Mouse (Mus musculus) small intestine, adult 2 months (tissue): ENCODE results near the gene Myoz1. TPM values are rescaled to one million over a fixed set of nuclear protein-coding genes. Genes with fewer than 3 reads are reported as not detected.

Experiments used
- H3K27ac ChIP-seq: fragments of 200-500 bp; 2 replicates; pipeline ENCODE4 v1.5.1; 2012; ENCODE audit warnings: low read depth, low read length, control low read depth, inconsistent platforms; ENCODE audit not compliant: insufficient read depth
- H3K27me3 ChIP-seq: fragments of 200-500 bp; 2 replicates; pipeline ENCODE4 v1.6.1; 2012; ENCODE audit warnings: mild to moderate bottlenecking, moderate library complexity, low read length, inconsistent platforms; ENCODE audit not compliant: control insufficient read depth, insufficient read depth
- H3K36me3 ChIP-seq: fragments of 200-500 bp; 2 replicates; pipeline ENCODE4 v1.6.1; 2012; ENCODE audit warnings: mild to moderate bottlenecking, low read length, control low read depth, inconsistent platforms; ENCODE audit not compliant: control insufficient read depth, insufficient read depth
- H3K4me1 ChIP-seq: fragments of 200-500 bp; 2 replicates; pipeline ENCODE4 v1.6.1; 2012; ENCODE audit warnings: low read length, inconsistent platforms, mixed read lengths; ENCODE audit not compliant: control insufficient read depth, insufficient read depth, insufficient read length
- H3K4me3 ChIP-seq: fragments of 200-500 bp; 2 replicates; pipeline ENCODE4 v1.5.1; 2012; ENCODE audit warnings: low read depth, mild to moderate bottlenecking, control low read depth, inconsistent platforms, low read length, moderate library complexity
- CTCF ChIP-seq: fragments of 200-500 bp; IDR thresholded peaks from 2 replicates; pipeline ENCODE4 v1.5.1; 2012; ENCODE audit warnings: low read depth, mild to moderate bottlenecking, control low read depth, inconsistent platforms, low read length, moderate library complexity, mixed read lengths; ENCODE audit not compliant: insufficient replicate concordance, insufficient read length; ENCODE audit errors: extremely low read depth
- POLR2A ChIP-seq: fragments of 200-500 bp; IDR thresholded peaks from 2 replicates; pipeline ENCODE4 v1.6.1; 2012; ENCODE audit warnings: low read depth, mild to moderate bottlenecking, control low read depth, inconsistent platforms, low read length, moderate library complexity
- WGBS: fragments of 180-500 bp; shearing (Covaris S2); methylation state at CpG from one replicate; pipeline ENCODE4 v1.1.7; 2018; 5-methylcytosine and 5-hydroxymethylcytosine counted together
- polyA plus RNA-seq: library from polyadenylated mRNA; depleted of rRNA; stranded (reverse); fragments of >200 nt; gene quantifications from 2 replicates; pipeline ENCODE4 v1.2.3, GENCODE M21; 2012; rRNA removed

Gene Myoz1
- polyA plus RNA-seq, 1 experiment: not detected

DNA sequence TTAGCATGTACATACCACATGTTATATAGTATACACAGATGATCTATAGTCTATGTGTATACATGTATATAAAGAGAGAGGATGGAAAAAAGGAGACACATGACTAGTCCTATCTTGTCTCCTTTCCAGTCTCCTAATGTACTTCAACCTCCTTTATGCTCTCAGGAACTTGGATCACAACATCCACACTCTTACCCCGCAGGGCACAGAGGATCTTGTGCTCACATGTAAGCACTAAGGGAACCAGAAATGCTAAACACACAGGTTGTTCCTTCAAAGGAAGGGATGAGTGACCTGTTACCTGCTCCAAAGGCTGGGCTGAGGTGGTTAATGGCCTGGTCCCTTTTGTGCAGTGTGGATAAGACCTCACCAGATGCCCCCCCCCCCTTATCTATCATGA is 43.5 kb downstream of the Myoz1 start:
- Histone ChIP-seq H3K27me3 (no peaks in the 10 kb centered on the region), H3K36me3 (no peaks in the 10 kb centered on the region), H3K4me1 (no peaks in the 10 kb centered on the region), H3K4me3 (no peak overlapping the region), H3K27ac (no peak overlapping the region)
- no peak for TF ChIP-seq POLR2A
- TF ChIP-seq CTCF: no peak
- 95% methylated on average over 1 of the region's 1 CpGs for WGBS

DNA sequence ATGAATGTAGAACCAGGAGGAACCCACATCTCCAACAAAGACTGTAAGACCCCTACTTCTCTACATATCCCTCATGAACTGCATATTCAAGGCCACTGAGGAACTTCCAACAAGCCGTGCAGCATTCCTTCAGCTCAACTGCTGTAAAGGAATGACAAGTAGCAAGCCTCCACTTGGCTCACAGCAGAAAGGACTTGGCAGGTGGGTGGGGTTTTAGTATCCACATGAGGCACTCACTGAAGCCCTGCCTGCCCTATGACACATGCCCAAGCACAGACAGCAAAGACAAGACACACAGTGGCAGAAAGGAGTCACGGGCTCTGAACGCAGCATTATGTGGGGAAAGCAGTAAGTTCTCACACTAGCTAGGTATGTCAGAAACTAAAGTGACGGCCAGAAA is 46.2 kb downstream of the Myoz1 start:
- no peaks in the 10 kb centered on the region for H3K27me3 ChIP-seq
- no peak overlapping the region for H3K27ac ChIP-seq

DNA sequence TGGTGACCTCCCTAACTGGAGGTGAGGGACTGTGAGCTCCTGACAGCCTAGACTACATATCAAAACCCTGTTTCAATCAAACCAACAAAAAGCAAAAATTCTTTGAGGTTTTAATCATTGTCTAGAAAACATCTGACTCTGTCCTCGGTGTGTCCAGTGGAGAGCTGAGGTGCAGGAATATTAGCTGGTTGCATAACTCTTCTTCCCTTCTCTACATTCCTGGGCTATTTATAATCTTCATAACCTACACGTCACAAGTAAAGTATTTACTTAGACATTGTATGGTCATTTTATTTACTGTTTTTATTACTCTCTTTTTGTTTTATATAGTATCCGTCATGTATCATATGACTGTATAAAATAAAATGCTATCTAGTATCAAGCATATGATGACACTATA is 46.8 kb downstream of the Myoz1 start:
- Histone ChIP-seq H3K27me3 (no peaks in the 10 kb centered on the region), H3K36me3 (no peaks in the 10 kb centered on the region), H3K27ac (no peak overlapping the region), H3K4me1 (no peaks in the 10 kb centered on the region), H3K4me3 (no peak overlapping the region)
- WGBS: 71% methylated on average over 3 of the region's 3 CpGs
- TF ChIP-seq POLR2A: no peak
- TF ChIP-seq CTCF: no peak

More for the DNA sequence above, 46.2 kb downstream of the Myoz1 start:
- Histone ChIP-seq H3K4me1 (no peaks in the 10 kb centered on the region), H3K4me3 (no peak overlapping the region), H3K36me3 (no peaks in the 10 kb centered on the region)
- no peak for TF ChIP-seq POLR2A
- no peak for TF ChIP-seq CTCF
- 83% methylated on average over 4 of the region's 4 CpGs for WGBS

DNA sequence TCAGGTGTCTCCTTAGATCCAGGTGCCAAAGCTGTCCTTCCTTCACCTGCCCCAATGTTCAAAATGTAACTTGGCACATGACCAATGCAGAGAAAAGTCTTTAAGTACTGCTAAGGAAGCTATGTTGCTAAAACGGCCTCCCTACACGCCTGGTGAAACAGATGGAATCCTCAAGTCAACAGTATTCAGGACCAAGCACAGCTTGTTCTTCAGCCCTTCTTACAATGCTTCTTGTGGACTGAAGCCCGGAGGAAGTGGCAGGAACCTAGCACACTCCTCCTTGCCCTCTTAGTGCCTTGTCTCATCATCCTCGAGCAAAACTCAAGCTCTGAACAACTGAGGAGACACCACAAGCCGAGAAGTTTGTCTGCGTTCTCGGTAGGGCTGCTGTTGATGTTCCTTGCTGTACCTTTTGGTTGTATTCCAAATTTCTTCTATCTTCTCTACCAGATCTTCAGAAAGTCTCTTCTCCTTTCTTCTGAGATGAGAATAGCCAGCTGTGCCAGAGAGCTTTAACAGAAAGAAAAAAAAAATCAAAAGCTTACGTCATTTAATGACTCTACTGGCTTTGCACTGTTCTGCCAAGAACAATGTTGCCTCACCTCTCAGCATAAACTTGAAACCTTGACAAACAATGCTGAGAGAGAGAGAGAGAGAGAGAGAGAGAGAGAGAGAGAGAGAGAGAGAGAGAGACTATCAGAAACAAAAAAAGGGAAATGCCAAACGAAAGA is 48.8 kb downstream of the Myoz1 start:
- no peaks in the 10 kb centered on the region for H3K36me3 ChIP-seq
- peak overlapping the region; percentile 49 for H3K27ac ChIP-seq
- no peaks in the 10 kb centered on the region for H3K27me3 ChIP-seq
- no peak overlapping the region for H3K4me3 ChIP-seq
- TF ChIP-seq CTCF: no peak
- TF ChIP-seq POLR2A: no peak
- 49% methylated on average over 9 of the region's 9 CpGs for WGBS
- no peaks in the 10 kb centered on the region for H3K4me1 ChIP-seq

DNA sequence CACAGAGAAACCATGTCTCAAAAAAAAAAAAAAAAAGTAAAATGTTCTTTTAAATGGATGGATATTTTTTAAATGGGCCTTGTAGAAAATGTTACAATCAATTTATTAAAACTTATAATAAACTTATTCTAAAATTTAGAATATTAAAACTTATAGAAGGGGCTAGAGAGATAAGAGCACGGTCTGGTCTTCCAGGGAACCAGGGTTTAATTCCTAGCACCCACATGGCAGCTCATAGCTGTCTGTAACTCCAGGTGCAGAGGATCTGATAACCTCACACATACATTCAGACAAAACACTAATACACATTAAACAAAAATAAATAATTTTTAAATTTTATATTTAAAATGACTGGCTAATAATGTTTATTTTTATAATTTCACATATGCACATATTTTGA is 55.1 kb downstream of the Myoz1 start:
- Histone ChIP-seq H3K36me3 (no peaks in the 10 kb centered on the region), H3K27me3 (no peaks in the 10 kb centered on the region), H3K27ac (no peak overlapping the region), H3K4me3 (no peak overlapping the region), H3K4me1 (no peaks in the 10 kb centered on the region)
- no peak for TF ChIP-seq CTCF
- no peak for TF ChIP-seq POLR2A
- 95% methylated on average over 1 of the region's 1 CpGs for WGBS

DNA sequence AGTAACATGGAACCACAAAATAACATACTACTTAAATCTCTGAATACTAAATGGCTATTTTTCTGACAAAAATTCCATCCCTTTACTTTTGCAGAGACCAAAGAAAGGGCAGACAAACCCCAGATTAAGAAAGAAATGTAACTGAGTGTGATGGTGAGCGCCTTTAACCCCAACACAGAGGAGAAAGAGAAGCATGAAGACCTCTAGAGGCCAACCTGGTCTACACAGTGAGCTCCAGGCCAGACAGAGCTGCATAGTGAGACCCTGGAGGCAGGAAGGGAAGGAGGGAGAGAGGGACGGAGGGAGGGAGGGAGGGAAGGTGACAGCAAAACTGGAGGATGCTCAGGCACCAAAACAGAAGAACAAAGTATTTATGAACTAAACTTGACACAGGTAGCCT is 56.1 kb downstream of the Myoz1 start:
- no peaks in the 10 kb centered on the region for H3K4me1 ChIP-seq

DNA sequence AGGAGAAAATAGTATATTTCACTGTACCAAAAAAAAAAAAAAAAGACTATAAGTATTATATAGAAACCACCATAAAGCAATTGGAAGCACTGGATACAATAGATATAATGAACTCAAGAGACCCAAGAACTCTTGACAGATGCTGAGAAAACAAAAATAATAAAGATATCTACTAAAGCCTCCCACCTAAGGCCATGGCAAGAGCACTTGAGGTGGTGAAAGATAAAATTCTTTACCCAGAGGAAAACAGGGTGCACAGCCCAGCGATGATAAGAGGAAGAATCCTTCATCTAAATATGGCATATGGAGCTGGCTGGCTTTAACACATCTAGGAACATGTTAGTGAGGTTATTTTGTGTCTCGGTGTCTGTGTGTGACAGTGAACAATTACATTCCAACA is 56.8 kb downstream of the Myoz1 start:
- H3K4me1 ChIP-seq: no peaks in the 10 kb centered on the region
- TF ChIP-seq CTCF (no peak), POLR2A (no peak)
- H3K27me3 ChIP-seq: no peaks in the 10 kb centered on the region
- no peaks in the 10 kb centered on the region for H3K36me3 ChIP-seq
- H3K27ac ChIP-seq: no peak overlapping the region
- H3K4me3 ChIP-seq: no peak overlapping the region
- 67% methylated on average over 2 of the region's 2 CpGs for WGBS

More for the DNA sequence above, 56.1 kb downstream of the Myoz1 start:
- Histone ChIP-seq H3K4me3 (no peak overlapping the region), H3K36me3 (no peaks in the 10 kb centered on the region), H3K27me3 (no peaks in the 10 kb centered on the region), H3K27ac (no peak overlapping the region)
- 83% methylated on average over 2 of the region's 2 CpGs for WGBS
- no peak for TF ChIP-seq POLR2A
- TF ChIP-seq CTCF: no peak

Other genes starting within 250 kb of the Myoz1 start
- gene Cfap70, start 204.3 kb downstream of the Myoz1 start, polyA plus RNA-seq: not detected in 2 replicates
- gene Anxa7, start 176.4 kb downstream of the Myoz1 start, polyA plus RNA-seq: 37.3 and 55.7 TPM in 2 replicates
- 0.09 and 0.22 TPM in 2 replicates for gene Mss51, start 159.6 kb downstream of the Myoz1 start, polyA plus RNA-seq
- 1.7 and 4.7 TPM in 2 replicates for gene Ppp3cb, start 110.0 kb downstream of the Myoz1 start, polyA plus RNA-seq
- gene Usp54, start 15.5 kb downstream of the Myoz1 start, polyA plus RNA-seq: 1.2 and 1.4 TPM in 2 replicates
- gene Synpo2l, start 11.8 kb upstream of the Myoz1 start, polyA plus RNA-seq: 0.06 TPM in 1 of 2 replicates, not detected in the other
- 161 and 233 TPM in 2 replicates for gene Sec24c, start 17.8 kb upstream of the Myoz1 start, polyA plus RNA-seq
- gene Fut11, start 38.4 kb upstream of the Myoz1 start, polyA plus RNA-seq: 6.4 and 13.7 TPM in 2 replicates
- gene Chchd1, start 46.5 kb upstream of the Myoz1 start, polyA plus RNA-seq: 9.3 and 13.9 TPM in 2 replicates
- 79.0 and 182 TPM in 2 replicates for gene Zswim8, start 51.0 kb upstream of the Myoz1 start, polyA plus RNA-seq
- gene Ndst2, start 78.0 kb upstream of the Myoz1 start, polyA plus RNA-seq: 11.1 and 22.1 TPM in 2 replicates
- gene Camk2g, start 137.5 kb upstream of the Myoz1 start, polyA plus RNA-seq: 8.1 and 12.0 TPM in 2 replicates
- gene Plau, start 180.1 kb upstream of the Myoz1 start, polyA plus RNA-seq: 3.1 and 3.8 TPM in 2 replicates